Mouse (Mus musculus) forebrain, embryonic 11.5 days (tissue): ENCODE measurements at regions not wholly inside any gene's neighbourhood (a gene's known extent, or its start where the extent isn't known, plus 50 kb on each side); places are given as distances from the start of the nearest gene placed in this dataset.

ENCODE experiments used
- ATAC-seq: fragments of 200-750 bp; cut with Nextera tagmentation; replicated peaks from 2 replicates; pipeline ENCODE4 v1.8.0; 2017; ENCODE audit warnings: moderate TSS enrichment; ENCODE audit not compliant: low FRiP score
- DNase-seq: peaks from one replicate; pipeline ENCODE4 v3.0.0-alpha.2; 2017; ENCODE audit warnings: low spot score
- H3K27ac ChIP-seq: fragments of 300-500 bp; sonication (generic); 2 replicates; pipeline ENCODE4 v1.5.1; 2014; ENCODE audit warnings: low read depth, low read length
- H3K27me3 ChIP-seq: fragments of 300-500 bp; sonication (generic); 2 replicates; pipeline ENCODE4 v1.6.1; 2014; ENCODE audit warnings: mild to moderate bottlenecking, low read length, mixed read lengths; ENCODE audit not compliant: control insufficient read depth, insufficient read depth
- H3K36me3 ChIP-seq: fragments of 300-500 bp; sonication (generic); 2 replicates; pipeline ENCODE4 v1.6.1; 2014; ENCODE audit warnings: mild to moderate bottlenecking, low read length, moderate library complexity, mixed read lengths; ENCODE audit not compliant: control insufficient read depth, insufficient read depth
- H3K4me1 ChIP-seq: fragments of 300-500 bp; sonication (generic); replicated peaks from 2 replicates; pipeline ENCODE4 v1.6.1; 2014; ENCODE audit warnings: low read length, mixed read lengths; ENCODE audit not compliant: control insufficient read depth, insufficient read depth
- H3K4me2 ChIP-seq: fragments of 300-500 bp; sonication (generic); 2 replicates; pipeline ENCODE4 v1.6.1; 2014; ENCODE audit warnings: low read depth, mild to moderate bottlenecking, low read length, moderate library complexity, mixed read lengths; ENCODE audit not compliant: severe bottlenecking
- H3K4me3 ChIP-seq: fragments of 300-500 bp; sonication (generic); 2 replicates; pipeline ENCODE4 v1.5.1; 2014; ENCODE audit warnings: low read depth, low read length
- H3K9ac ChIP-seq: fragments of 300-500 bp; sonication (generic); 2 replicates; pipeline ENCODE4 v1.6.1; 2014; ENCODE audit warnings: low read length
- H3K9me3 ChIP-seq: fragments of 300-500 bp; sonication (generic); 2 replicates; pipeline ENCODE4 v1.6.1; 2016; ENCODE audit warnings: low read length, mixed read lengths; ENCODE audit not compliant: control insufficient read depth
- WGBS: fragments of 180-500 bp; shearing (Covaris S2); extraction: QIAGEN DNeasy Blood & Tissue Kit; methylation state at CpG from one replicate; pipeline ENCODE4 v1.1.7; 2014; 5-methylcytosine and 5-hydroxymethylcytosine counted together

DNA sequence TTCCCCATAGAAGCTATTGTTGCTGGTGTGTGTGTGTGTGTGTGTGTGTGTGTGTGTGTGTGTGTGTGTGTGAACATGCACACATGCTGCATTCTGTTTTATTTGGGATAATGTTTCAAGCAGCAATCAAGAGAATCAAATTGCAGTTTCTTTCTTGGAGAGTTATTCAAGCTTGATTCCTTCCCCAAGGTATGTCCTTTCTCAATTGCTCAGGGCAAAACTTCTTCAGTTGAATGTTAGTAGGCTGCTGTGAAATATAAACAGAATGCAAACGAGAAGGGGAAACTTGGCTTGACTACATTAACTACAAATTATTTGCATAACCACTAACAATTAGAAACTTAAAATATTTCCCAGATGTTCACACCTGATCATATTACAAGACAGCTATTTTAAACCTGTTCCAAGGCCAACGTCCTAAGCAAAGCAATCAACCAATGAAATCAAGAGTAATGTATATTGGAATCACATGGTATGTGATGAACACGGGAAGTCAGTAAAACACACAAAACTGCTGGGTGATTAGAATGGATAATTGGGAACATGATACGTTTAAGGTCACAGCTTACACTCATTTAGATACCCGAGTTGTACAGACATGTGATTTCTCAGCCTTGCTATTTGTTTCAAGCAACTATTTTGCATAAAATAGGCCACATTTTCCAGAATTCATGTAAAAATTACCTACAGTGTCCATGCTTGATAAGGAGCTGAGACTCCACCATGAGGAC, 116.2 kb downstream of the Cxcl12 start:
- 82% methylated on average over 5 of the region's 5 CpGs for WGBS
- no peak for DNase-seq
- H3K27me3 ChIP-seq, result no peaks in the 10 kb centered on the region
- no peak overlapping the region for H3K4me2 ChIP-seq
- no peaks in the 10 kb centered on the region for H3K4me1 ChIP-seq
- no peak overlapping the region for H3K27ac ChIP-seq
- no peaks in the 10 kb centered on the region for H3K36me3 ChIP-seq
- no peak overlapping the region for H3K4me3 ChIP-seq
- H3K9ac ChIP-seq, result no peak overlapping the region
- H3K9me3 ChIP-seq, result no peaks in the 10 kb centered on the region
- ATAC-seq, result no peak

DNA sequence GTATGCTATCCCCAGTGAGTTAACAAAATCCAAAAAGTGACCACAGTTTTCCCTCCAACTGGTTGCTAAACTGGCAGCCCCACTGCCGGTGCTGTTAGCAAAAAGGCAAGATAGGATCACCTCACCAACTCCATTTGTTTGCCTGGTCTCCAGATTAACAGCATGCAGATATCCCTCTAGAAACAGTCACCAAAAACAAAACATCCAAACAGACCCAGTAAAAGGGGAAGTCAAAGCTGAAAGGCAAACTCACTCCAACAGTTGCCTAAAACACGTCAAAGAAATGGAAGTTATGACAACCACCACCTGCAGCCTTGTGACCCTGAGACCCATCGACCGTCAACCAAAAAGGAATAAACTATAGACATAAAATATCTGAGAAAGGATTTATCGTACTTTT, 119.1 kb downstream of the Cxcl12 start:
- no peaks in the 10 kb centered on the region for H3K27me3 ChIP-seq
- 94% methylated on average over 5 of the region's 5 CpGs for WGBS
- no peaks in the 10 kb centered on the region for H3K9me3 ChIP-seq
- H3K27ac ChIP-seq, result no peak overlapping the region
- no peaks in the 10 kb centered on the region for H3K4me1 ChIP-seq
- H3K36me3 ChIP-seq, result no peaks in the 10 kb centered on the region
- no peak overlapping the region for H3K9ac ChIP-seq
- DNase-seq, result no peak
- no peak for ATAC-seq
- H3K4me3 ChIP-seq, result no peak overlapping the region
- no peak overlapping the region for H3K4me2 ChIP-seq

DNA sequence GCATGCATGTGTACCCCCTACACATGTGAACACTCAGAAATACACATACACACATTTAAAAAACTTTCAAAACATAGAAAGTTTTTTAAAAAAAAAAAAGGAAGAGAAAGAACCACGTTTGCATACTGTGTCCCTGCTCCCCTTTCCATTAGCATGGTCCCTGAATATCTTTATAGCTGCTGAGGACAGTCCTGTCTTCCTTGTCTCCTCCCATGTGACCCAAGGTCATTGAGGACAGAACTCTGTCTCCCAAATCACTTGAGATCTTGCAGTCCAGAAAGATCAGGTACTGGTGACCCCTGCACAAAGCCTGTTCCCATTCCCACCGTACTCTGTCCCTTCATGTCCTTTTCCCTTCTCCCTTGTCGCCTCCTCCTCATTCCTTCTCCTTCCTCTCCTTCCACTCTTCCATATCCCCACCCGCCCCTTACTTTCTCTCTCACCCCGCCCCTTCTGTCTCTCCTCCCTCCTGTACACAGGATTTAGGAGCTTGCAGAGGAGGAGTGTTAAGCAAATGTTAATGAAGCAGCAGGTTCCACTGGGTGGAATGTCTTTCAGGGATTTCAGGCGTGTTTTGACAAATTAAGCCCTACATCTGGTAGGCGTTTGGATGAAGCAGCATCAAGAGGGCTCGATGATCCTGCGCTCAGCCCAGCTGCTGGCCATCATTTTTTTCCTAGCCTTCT, 125.6 kb downstream of the Cxcl12 start:
- 22% methylated on average over 9 of the region's 9 CpGs for WGBS
- Histone ChIP-seq H3K4me3 (no peak overlapping the region), H3K4me1 (no peaks in the 10 kb centered on the region), H3K4me2 (no peak overlapping the region), H3K27me3 (no peaks in the 10 kb centered on the region), H3K27ac (no peak overlapping the region), H3K9me3 (no peaks in the 10 kb centered on the region), H3K36me3 (no peaks in the 10 kb centered on the region), H3K9ac (no peak overlapping the region)
- peak; percentile 28 for DNase-seq
- no peak for ATAC-seq

DNA sequence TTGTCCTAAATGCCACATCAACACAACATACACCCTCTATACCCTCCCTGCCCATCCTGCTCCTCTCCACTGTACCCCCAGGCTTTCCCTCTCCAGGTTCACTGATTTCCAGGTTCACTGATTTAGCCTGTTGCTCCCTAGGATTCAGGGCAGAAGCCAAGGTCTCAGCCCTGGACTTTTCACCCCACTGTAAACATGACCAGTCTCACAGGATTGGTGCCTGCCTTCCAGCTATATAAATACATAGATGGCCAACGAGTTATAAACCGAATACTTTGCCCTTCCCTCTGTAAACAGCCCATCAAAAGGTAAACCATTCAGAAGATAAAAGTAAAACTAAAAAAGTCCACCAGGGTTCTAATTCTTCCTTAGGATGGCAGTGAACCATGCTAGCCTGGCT, 129.6 kb downstream of the Cxcl12 start:
- no peaks in the 10 kb centered on the region for H3K36me3 ChIP-seq
- WGBS, result 93% methylated on average over 2 of the region's 2 CpGs

DNA sequence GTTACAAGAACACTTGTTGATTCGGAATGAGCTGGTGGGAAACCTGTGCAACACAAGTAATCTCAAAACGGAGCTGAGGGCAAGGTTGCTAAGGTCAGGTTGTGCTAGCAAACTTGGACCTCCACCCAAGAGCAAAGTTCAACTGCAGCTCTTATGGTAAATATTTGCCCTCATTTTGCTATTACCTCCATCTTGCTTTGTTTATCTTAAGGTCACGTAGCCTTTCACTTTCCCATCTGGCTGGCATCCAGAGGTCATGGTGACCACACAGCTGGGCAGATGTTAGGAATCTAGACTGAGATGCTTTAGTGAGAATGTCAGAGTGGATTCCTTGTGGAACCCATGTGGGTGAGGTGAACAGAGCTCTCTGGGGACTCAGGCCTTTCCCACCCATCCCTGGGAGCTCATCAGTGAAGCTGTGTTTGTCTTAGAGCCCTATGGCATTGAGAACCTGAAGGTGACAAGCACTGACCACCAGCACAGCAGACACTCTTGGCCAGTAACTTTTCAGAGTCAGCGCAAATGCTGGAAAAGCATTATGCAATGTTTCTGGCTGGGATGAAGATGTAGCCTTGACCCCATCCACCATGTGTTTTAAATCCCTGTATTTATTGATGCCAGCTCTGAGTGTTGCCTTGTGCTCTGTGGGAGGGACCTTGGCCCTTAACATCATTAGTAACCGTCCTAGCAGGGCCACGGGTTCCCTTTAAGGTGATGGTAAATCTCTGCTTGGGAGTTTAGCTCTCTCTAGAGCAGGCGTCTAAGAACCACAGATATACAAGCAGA, 131.4 kb downstream of the Cxcl12 start:
- no peak overlapping the region for H3K9ac ChIP-seq
- no peaks in the 10 kb centered on the region for H3K36me3 ChIP-seq
- H3K27ac ChIP-seq, result no peak overlapping the region
- H3K9me3 ChIP-seq, result no peaks in the 10 kb centered on the region
- ATAC-seq (no peak), DNase-seq (no peak)
- no peaks in the 10 kb centered on the region for H3K27me3 ChIP-seq
- H3K4me1 ChIP-seq, result no peaks in the 10 kb centered on the region
- 83% methylated on average over 7 of the region's 7 CpGs for WGBS
- no peak overlapping the region for H3K4me2 ChIP-seq
- no peak overlapping the region for H3K4me3 ChIP-seq

More for the DNA sequence above, 129.6 kb downstream of the Cxcl12 start:
- H3K9ac ChIP-seq, result no peak overlapping the region
- DNase-seq (no peak), ATAC-seq (no peak)
- no peak overlapping the region for H3K4me2 ChIP-seq
- no peak overlapping the region for H3K27ac ChIP-seq
- no peaks in the 10 kb centered on the region for H3K4me1 ChIP-seq
- H3K27me3 ChIP-seq, result no peaks in the 10 kb centered on the region
- H3K4me3 ChIP-seq, result no peak overlapping the region
- H3K9me3 ChIP-seq, result no peaks in the 10 kb centered on the region

DNA sequence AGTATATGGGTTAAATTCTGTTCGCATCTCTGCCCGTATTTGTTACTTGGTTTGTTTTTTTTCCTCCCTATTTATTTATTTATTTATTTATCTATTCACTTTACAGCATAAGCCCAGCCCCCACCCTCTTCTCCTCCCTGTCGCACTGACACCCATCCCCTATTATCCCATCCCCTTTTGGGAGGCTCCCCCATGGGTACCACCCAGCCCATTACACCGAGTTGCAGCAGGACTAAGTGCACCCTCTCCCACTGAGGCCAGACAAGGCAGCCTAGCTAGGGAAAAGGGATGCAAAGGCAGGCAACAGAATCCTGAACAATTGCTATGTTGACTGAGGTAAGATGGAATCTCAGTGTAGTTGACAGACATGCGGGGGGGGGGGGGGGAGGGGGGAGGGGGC, 135.0 kb downstream of the Cxcl12 start:
- DNase-seq (no peak), ATAC-seq (no peak)
- no peaks in the 10 kb centered on the region for H3K36me3 ChIP-seq
- no peaks in the 10 kb centered on the region for H3K4me1 ChIP-seq
- no peak overlapping the region for H3K9ac ChIP-seq
- WGBS, result 63% methylated on average over 4 of the region's 5 CpGs
- H3K4me2 ChIP-seq, result no peak overlapping the region
- no peaks in the 10 kb centered on the region for H3K27me3 ChIP-seq
- no peaks in the 10 kb centered on the region for H3K9me3 ChIP-seq
- no peak overlapping the region for H3K4me3 ChIP-seq
- H3K27ac ChIP-seq, result no peak overlapping the region

DNA sequence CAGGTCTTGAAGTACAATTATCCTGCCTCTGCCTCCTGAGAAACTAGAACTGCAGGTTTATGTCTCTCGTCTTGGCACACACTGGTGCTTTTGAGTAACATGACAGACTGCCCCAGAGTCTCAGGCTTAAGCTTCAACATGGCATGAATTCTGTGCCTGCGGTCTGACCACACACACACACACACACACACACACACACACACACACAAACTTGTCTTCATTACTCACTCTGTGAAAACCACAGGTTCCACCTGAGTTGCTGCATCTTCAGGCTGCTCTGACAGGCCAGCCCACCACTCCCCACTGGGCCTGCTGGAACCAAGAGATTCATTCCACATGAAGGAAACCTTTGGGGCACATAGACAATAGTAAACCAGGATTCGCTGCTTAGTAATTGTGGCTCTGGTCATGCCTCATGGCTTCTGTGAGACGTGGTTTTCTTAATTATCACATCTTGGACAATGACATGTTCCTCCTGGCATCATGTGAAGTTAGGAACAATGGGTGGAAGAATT, 137.5 kb downstream of the Cxcl12 start:
- no peak for ATAC-seq
- no peak overlapping the region for H3K9ac ChIP-seq
- H3K4me2 ChIP-seq, result no peak overlapping the region
- no peaks in the 10 kb centered on the region for H3K27me3 ChIP-seq
- H3K4me1 ChIP-seq, result no peaks in the 10 kb centered on the region
- no peak for DNase-seq
- H3K9me3 ChIP-seq, result no peaks in the 10 kb centered on the region
- H3K4me3 ChIP-seq, result no peak overlapping the region
- no peaks in the 10 kb centered on the region for H3K36me3 ChIP-seq
- H3K27ac ChIP-seq, result no peak overlapping the region
- WGBS, result 75% methylated on average over 4 of the region's 4 CpGs

DNA sequence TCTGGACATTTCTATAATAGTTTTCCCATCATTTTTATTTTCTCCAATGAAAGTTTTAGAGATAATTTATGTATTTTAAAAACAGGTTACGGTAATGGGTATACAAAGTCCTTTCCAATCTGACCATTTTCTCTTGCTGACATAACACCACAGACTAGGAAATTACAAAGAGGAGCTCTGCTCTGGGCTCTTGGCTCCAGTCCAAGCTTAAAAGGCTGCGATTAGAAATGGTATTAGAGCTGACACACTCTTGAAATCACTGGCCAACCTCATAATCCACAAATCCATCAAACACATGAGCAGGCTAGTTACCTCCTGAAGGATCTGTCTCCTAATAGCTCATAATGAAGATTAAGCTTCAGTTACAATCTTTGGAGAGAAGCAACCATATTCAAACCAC, 140.3 kb downstream of the Cxcl12 start:
- Histone ChIP-seq H3K36me3 (no peaks in the 10 kb centered on the region), H3K27ac (no peak overlapping the region), H3K9me3 (no peaks in the 10 kb centered on the region), H3K27me3 (no peaks in the 10 kb centered on the region), H3K4me3 (no peak overlapping the region), H3K4me2 (no peak overlapping the region), H3K9ac (no peak overlapping the region), H3K4me1 (no peaks in the 10 kb centered on the region)
- 86% methylated on average over 2 of the region's 2 CpGs for WGBS
- DNase-seq (no peak), ATAC-seq (no peak)
